Mouse (Mus musculus) urinary bladder, postnatal 36 days (tissue): ENCODE measurements around the gene Rgs13.
"Not testable (repeated sequence)": the region's sequence is repeated elsewhere in the genome, so short reads cannot be mapped to it uniquely, and the experiment has no call there.

ENCODE experiments used
- DNase-seq, 2 experiments: peaks; one replicate each; pipeline ENCODE4 v3.0.0; 2022; ENCODE audit warnings: low spot score in 2 of 2, mixed read lengths in 1 of 2

Gene Rgs13

GRCm38 (mm10) chr1:144152184-144152525 lies 25.0 kb downstream of the Rgs13 start:
- no peak for DNase-seq

- no peak for DNase-seq
Measured at GRCm38 (mm10) chr1:144151401-144152183, 25.6 kb downstream of the Rgs13 start.

GRCm38 (mm10) chr1:144149997-144150396 lies 27.2 kb downstream of the Rgs13 start:
- DNase-seq = no peak

- not testable (repeated sequence) for DNase-seq
Measured at GRCm38 (mm10) chr1:144141398-144141797, 35.8 kb downstream of the Rgs13 start.

- no peak for DNase-seq
Measured at GRCm38 (mm10) chr1:144139847-144140246, 37.3 kb downstream of the Rgs13 start.

- no peak for DNase-seq
Measured at GRCm38 (mm10) chr1:144127965-144128364, 49.2 kb downstream of the Rgs13 start.

- DNase-seq = no peak
Measured at GRCm38 (mm10) chr1:144120042-144120441, 57.1 kb downstream of the Rgs13 start.

- DNase-seq = no peak
Measured at GRCm38 (mm10) chr1:144119456-144119855, 57.7 kb downstream of the Rgs13 start.

- no peak for DNase-seq
Measured at GRCm38 (mm10) chr1:144115848-144116727, 61.1 kb downstream of the Rgs13 start.

GRCm38 (mm10) chr1:144113438-144114074 lies 63.6 kb downstream of the Rgs13 start:
- DNase-seq = no peak

GRCm38 (mm10) chr1:144112946-144113345 lies 64.2 kb downstream of the Rgs13 start:
- no peak for DNase-seq

GRCm38 (mm10) chr1:144098587-144099258 lies 78.4 kb downstream of the Rgs13 start:
- DNase-seq = no peak

GRCm38 (mm10) chr1:144090410-144090809 lies 86.8 kb downstream of the Rgs13 start:
- DNase-seq = no peak
